Comparison of ENCODE assay signal across 8 mouse cellular contexts in genomic region chr12:87299657-87300440, GRCm38 (mm10). TPM values are rescaled to one million over a fixed set of nuclear protein-coding genes. Genes with fewer than 3 reads are reported as not detected.
DNase-seq lines count a peak whose midpoint lies in the region; ATAC-seq and TF ChIP-seq lines count a peak whose summit lies in the region.

TSS of gene Ism2 (minus strand) at chr12:87299705.

- H3K79me2 ChIP-seq in heart, adult 2 months (replicated peaks; ENCODE audit: control insufficient read depth, insufficient read depth, low read length) = no peaks in the 10 kb centered on the region

- TF ChIP-seq EP300 in heart, adult 2 months (IDR thresholded peaks at IDR 0.05; ENCODE audit: insufficient read depth, low read depth, low read length) = no peak

- no peak within 1 kb of the TSS for H3K27ac ChIP-seq in heart, adult 2 months
- H3K27ac ChIP-seq in kidney, embryonic 14.5 days (ENCODE audit: low read depth, low read length) = no peak within 1 kb of the TSS

- ATAC-seq in kidney, embryonic 14.5 days (ENCODE audit: low FRiP score, low TSS enrichment) = peak; percentile 84
- ATAC-seq in erythroid progenitor cell, adult 5-6 weeks (replicated peaks; ENCODE audit: low FRiP score, poor library complexity, severe bottlenecking) = no peak

- peaks cover 11% of the 10 kb centered on the region for H3K27me3 ChIP-seq in heart, adult 2 months (ENCODE audit: control insufficient read depth, insufficient read depth, low read length)
- no peaks in the 10 kb centered on the region for H3K27me3 ChIP-seq in kidney, embryonic 14.5 days (ENCODE audit: control insufficient read depth, insufficient read depth, low read length)

- no peak for TF ChIP-seq POLR2A in brain, embryonic 14.5 days (IDR thresholded peaks at IDR 0.05; ENCODE audit: borderline replicate concordance, extremely low read depth, insufficient read depth, insufficient read length, poor library complexity, severe bottlenecking)
- TF ChIP-seq POLR2A in heart, adult 2 months (IDR thresholded peaks at IDR 0.05; ENCODE audit: insufficient read depth, low read depth, low read length) = no peak

- peak; percentile 12 to 24 for DNase-seq in lung, adult 18-20 months
- no peak for DNase-seq in lung, postnatal 25 days (ENCODE audit: low spot score)
- peak; percentile 49 for DNase-seq in brain, embryonic 14.5 days (ENCODE audit: low read depth)
- DNase-seq in heart, adult 2 months = peak; percentile 51 to 59
- DNase-seq in lung, postnatal 10 days = peak; percentile 44
- DNase-seq in retina, embryonic 14.5 days (ENCODE audit: low spot score) = peak; percentile 66

- H3K4me3 ChIP-seq in heart, adult 2 months = peak within 1 kb of the TSS; percentile 72
- peak within 1 kb of the TSS; percentile 74 for H3K4me3 ChIP-seq in kidney, embryonic 14.5 days (ENCODE audit: low read length)

- intact Hi-C loops in heart, adult 2 months (cut with DNase I) = no loop called here

- under 1% methylated on average over 75 of the region's 86 CpGs for WGBS in heart, adult 2 months
- WGBS in kidney, embryonic 14.5 days = 0% methylated on average over 60 of the region's 86 CpGs

- no peaks in the 10 kb centered on the region for H3K9me3 ChIP-seq in kidney, embryonic 14.5 days (ENCODE audit: control insufficient read depth, low read length)

- TF ChIP-seq CTCF in brain, embryonic 14.5 days (IDR thresholded peaks at IDR 0.05; ENCODE audit: borderline replicate concordance, extremely low read depth, insufficient read depth, insufficient read length) = no peak
- TF ChIP-seq CTCF in heart, adult 2 months (IDR thresholded peaks at IDR 0.05) = no peak

- H3K4me1 ChIP-seq in heart, adult 2 months (ENCODE audit: control insufficient read depth, insufficient read depth, low read length) = peaks cover 2% of the 10 kb centered on the region; the same call in 1 of the 2 replicates
- no peaks in the 10 kb centered on the region; the same call in 1 of the 2 replicates for H3K4me1 ChIP-seq in kidney, embryonic 14.5 days (ENCODE audit: control insufficient read depth, insufficient read depth, low read length)

- H3K4me2 ChIP-seq in kidney, embryonic 14.5 days (replicated peaks; ENCODE audit: low read depth, low read length) = peak within 1 kb of the TSS; percentile 85

- H3K9ac ChIP-seq in heart, adult 2 months (ENCODE audit: low read depth, low read length) = peak within 1 kb of the TSS; percentile 61
- peak within 1 kb of the TSS; percentile 69 for H3K9ac ChIP-seq in kidney, embryonic 14.5 days (ENCODE audit: low read depth, low read length)

- H3K36me3 ChIP-seq in heart, adult 2 months (ENCODE audit: control insufficient read depth, insufficient read depth, low read length) = no peaks in the 10 kb centered on the region
- H3K36me3 ChIP-seq in kidney, embryonic 14.5 days (ENCODE audit: control insufficient read depth, insufficient read depth, low read length) = no peaks in the 10 kb centered on the region

RNA-seq across cellular contexts. Expression of gene Ism2, which starts in this region (rescaled TPM):
- polyA plus RNA-seq in brain, embryonic 14.5 days (2012; rRNA removed) = 0.96 and 1.4 TPM in 2 replicates
- total RNA-seq in heart, adult 2 months (2021) = not detected
- 0.09 and 0.18 TPM in 2 replicates for polyA plus RNA-seq in heart, adult 2 months (2012; rRNA removed)
- polyA plus RNA-seq in kidney, embryonic 14.5 days (2014; fragmentation: Nextera tagmentation; extraction: Ambion mirVana) = 0.36 and 0.54 TPM in 2 replicates
- not detected in 2 replicates for total RNA-seq in erythroid progenitor cell, adult 5-6 weeks (2015; ENCODE audit: low replicate concordance)
- not detected in 2 replicates for total RNA-seq in erythroid progenitor cell, adult 5-6 weeks (2017; ENCODE audit: low replicate concordance)

Comparison
In these comparisons a context has a peak if more than half of its experiments do, and no peak if none do; other contexts are left out.
1. Peak in DNase-seq, H3K4me3 ChIP-seq and H3K9ac ChIP-seq in heart, adult 2 months; RNA of the gene not detected or under 1 TPM.
2. Peak in ATAC-seq, H3K4me3 ChIP-seq, H3K9ac ChIP-seq and H3K4me2 ChIP-seq in kidney, embryonic 14.5 days; RNA of the gene not detected or under 1 TPM.